Mouse (Mus musculus): ENCODE data around the gene Mief2. TPM values are rescaled to one million over a fixed set of nuclear protein-coding genes. Genes with fewer than 3 reads are reported as not detected.

The Mief2 gene
- polyA plus RNA-seq, 1 experiment from 2014 or later, result 4.4 TPM

Small RNA genes lying within 50 kb of the gene (microRNA-seq; reads per million reads assigned to microRNA genes)
- 7.0 reads per million, percentile 15 among the genes with 10 or more reads in this experiment for gene Mir5100

Other genes with a start within 250 kb of the Mief2 start
- 32.7 and 33.2 TPM in 2 replicates for gene Alkbh5, start 192.0 kb upstream of the Mief2 start, polyA plus RNA-seq (2016; fragmentation: Nextera tagmentation; extraction: Ambion mirVana)
- 20.2 and 22.1 TPM in 2 replicates for gene Llgl1, start 28.7 kb upstream of the Mief2 start, polyA plus RNA-seq (2016; fragmentation: Nextera tagmentation; extraction: Ambion mirVana)
- 41.7 and 43.1 TPM in 2 replicates for gene Flii, start 1.1 kb upstream of the Mief2 start, polyA plus RNA-seq (2016; fragmentation: Nextera tagmentation; extraction: Ambion mirVana)
- 10.3 and 10.9 TPM in 2 replicates for gene Top3a, start 49.0 kb downstream of the Mief2 start, polyA plus RNA-seq (2016; fragmentation: Nextera tagmentation; extraction: Ambion mirVana)
- 4.2 and 4.3 TPM in 2 replicates for gene Smcr8, start 49.1 kb downstream of the Mief2 start, polyA plus RNA-seq (2016; fragmentation: Nextera tagmentation; extraction: Ambion mirVana)
- 60.5 and 70.9 TPM in 2 replicates for gene Shmt1, start 83.3 kb downstream of the Mief2 start, polyA plus RNA-seq (2016; fragmentation: Nextera tagmentation; extraction: Ambion mirVana)
- gene Dhrs7b, start 102.2 kb downstream of the Mief2 start, polyA plus RNA-seq (2016; fragmentation: Nextera tagmentation; extraction: Ambion mirVana), result 27.3 and 30.4 TPM in 2 replicates
- 38.1 and 40.0 TPM in 2 replicates for gene Tmem11, start 150.9 kb downstream of the Mief2 start, polyA plus RNA-seq (2016; fragmentation: Nextera tagmentation; extraction: Ambion mirVana)
- 9.3 and 9.6 TPM in 2 replicates for gene Natd1, start 186.4 kb downstream of the Mief2 start, polyA plus RNA-seq (2016; fragmentation: Nextera tagmentation; extraction: Ambion mirVana)
- gene Map2k3, start 203.6 kb downstream of the Mief2 start, polyA plus RNA-seq (2016; fragmentation: Nextera tagmentation; extraction: Ambion mirVana), result 170 and 173 TPM in 2 replicates